Mouse (Mus musculus): ENCODE measurements around the gene BC049352. TPM values are rescaled to one million over a fixed set of nuclear protein-coding genes. Genes with fewer than 3 reads are reported as not detected.

Gene BC049352
- total and polyA plus RNA-seq, 3 experiments: not detected

DNA sequence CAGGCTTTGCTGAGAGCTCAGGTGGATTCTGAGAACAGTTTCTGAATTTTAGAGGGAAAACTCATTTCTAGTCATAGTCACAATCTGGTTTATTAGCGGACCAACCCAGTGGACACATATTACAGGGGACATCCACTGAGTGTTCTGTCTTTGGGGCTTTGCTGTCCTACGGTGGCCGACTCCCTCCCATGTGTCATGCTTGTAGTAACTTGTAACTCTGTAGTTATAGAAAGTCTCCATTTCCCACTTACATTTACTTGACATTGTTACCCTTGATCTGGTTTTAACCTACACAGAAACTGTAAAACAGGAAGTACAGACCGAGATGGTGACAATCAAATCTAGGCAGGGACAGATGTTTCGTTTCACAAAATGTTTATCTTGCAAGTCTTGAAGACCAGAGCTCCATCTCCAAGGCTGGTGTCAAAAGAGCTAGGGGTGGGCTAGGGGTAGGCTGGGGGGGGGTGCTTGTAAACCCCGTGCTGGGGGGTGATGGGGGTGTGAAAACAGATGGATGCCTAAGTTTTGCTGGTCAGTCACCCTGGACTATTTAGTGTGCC, 53.9 kb downstream of the BC049352 start:
- H3K9me3 ChIP-seq (replicated peaks; ENCODE audit: insufficient read depth, low read length): no peaks in the 10 kb centered on the region
- DNase-seq (ENCODE audit: low read depth, low spot score): peak; percentile 77
- TF ChIP-seq EP300 (IDR thresholded peaks at IDR 0.05; ENCODE audit: low read depth in 1 of 2, low read length in 2 of 2): peak; percentile 57 to 64; a peak in 3 of 4 replicates
- peak; percentile 50; the same call in 1 of the 2 replicates for TF ChIP-seq GATA1 (IDR thresholded peaks at IDR 0.05; ENCODE audit: low read depth, low read length)
- peak; percentile 36; the same call in 1 of the 2 replicates for TF ChIP-seq ETS1 (IDR thresholded peaks at IDR 0.05; ENCODE audit: low read depth, low read length)
- TF ChIP-seq RCOR1 (IDR thresholded peaks at IDR 0.05; ENCODE audit: low read depth, low read length): peak; percentile 50
- no peak for TF ChIP-seq E2F4 (IDR thresholded peaks at IDR 0.05; ENCODE audit: borderline replicate concordance, low read depth, low read length)
- no peak for TF ChIP-seq NRF1 (IDR thresholded peaks at IDR 0.05; ENCODE audit: insufficient read depth, low read depth, low read length, poor library complexity, severe bottlenecking)
- peak; percentile 57 for TF ChIP-seq TAL1 (IDR thresholded peaks at IDR 0.05; ENCODE audit: low read length)
- TF ChIP-seq TCF12 (IDR thresholded peaks at IDR 0.05; ENCODE audit: low read depth, low read length): peak; percentile 54; the same call in 1 of the 2 replicates
- TF ChIP-seq MYB (IDR thresholded peaks at IDR 0.05; ENCODE audit: low read depth, low read length): no peak
- TF ChIP-seq POLR2AphosphoS2 (IDR thresholded peaks at IDR 0.05; ENCODE audit: low read length): no peak
- H3K9ac ChIP-seq (ENCODE audit: control insufficient read depth, low read depth, low read length, poor library complexity, severe bottlenecking): no peak overlapping the region; the same call in 1 of the 2 replicates
- H3K27ac ChIP-seq (ENCODE audit: control insufficient read depth, low read depth, low read length): no peak overlapping the region
- no peaks in the 10 kb centered on the region for H3K79me2 ChIP-seq (ENCODE audit: control insufficient read depth, insufficient read depth, low read length, poor library complexity)
- H3K4me1 ChIP-seq (ENCODE audit: control insufficient read depth in 1 of 2, insufficient read depth in 2 of 2, low read length in 2 of 2): peaks cover 10 to 16% of the 10 kb centered on the region in 2 experiments
- H3K4me3 ChIP-seq (ENCODE audit: control insufficient read depth in 1 of 2, insufficient read depth in 1 of 2, low read depth in 2 of 2, low read length in 2 of 2): no peak overlapping the region
- H3K27me3 ChIP-seq (ENCODE audit: control insufficient read depth in 1 of 2, insufficient read depth in 2 of 2, low read length in 2 of 2): peaks cover 4% of the 10 kb centered on the region in 2 experiments; a peak in 3 of 4 replicates
- peaks cover 0 to 9% of the 10 kb centered on the region in 2 experiments; a peak in 2 of 4 replicates for H3K36me3 ChIP-seq (ENCODE audit: control insufficient read depth in 1 of 2, insufficient read depth in 2 of 2, low read length in 2 of 2)

GRCm38 (mm10) chr9:45236744-45237143, 54.9 kb downstream of the BC049352 start:
- Histone ChIP-seq H3K4me1 (ENCODE audit: control insufficient read depth in 1 of 2, insufficient read depth in 2 of 2, low read length in 2 of 2) (peaks cover 10 to 12% of the 10 kb centered on the region in 2 experiments), H3K4me3 (ENCODE audit: control insufficient read depth in 1 of 2, insufficient read depth in 1 of 2, low read depth in 2 of 2, low read length in 2 of 2) (no peak overlapping the region), H3K27me3 (ENCODE audit: control insufficient read depth in 1 of 2, insufficient read depth in 2 of 2, low read length in 2 of 2) (peaks cover 4% of the 10 kb centered on the region in 2 experiments; a peak in 3 of 4 replicates), H3K36me3 (ENCODE audit: control insufficient read depth in 1 of 2, insufficient read depth in 2 of 2, low read length in 2 of 2) (peaks cover 0 to 9% of the 10 kb centered on the region in 2 experiments; a peak in 2 of 4 replicates), H3K9me3 (replicated peaks; ENCODE audit: insufficient read depth, low read length) (no peaks in the 10 kb centered on the region), H3K9ac (ENCODE audit: control insufficient read depth, low read depth, low read length, poor library complexity, severe bottlenecking) (no peak overlapping the region), H3K27ac (ENCODE audit: control insufficient read depth, low read depth, low read length) (no peak overlapping the region), H3K79me2 (ENCODE audit: control insufficient read depth, insufficient read depth, low read length, poor library complexity) (no peaks in the 10 kb centered on the region)
- no peak for TF ChIP-seq ZC3H11A (IDR thresholded peaks at IDR 0.05; ENCODE audit: low read depth, low read length)
- TF ChIP-seq NRF1 (IDR thresholded peaks at IDR 0.05; ENCODE audit: insufficient read depth, low read depth, low read length, poor library complexity, severe bottlenecking): no peak
- TF ChIP-seq MYB (IDR thresholded peaks at IDR 0.05; ENCODE audit: low read depth, low read length): no peak
- DNase-seq (ENCODE audit: low read depth, low spot score): no peak

- Histone ChIP-seq H3K9ac (ENCODE audit: control insufficient read depth, low read depth, low read length, poor library complexity, severe bottlenecking) (no peak overlapping the region), H3K79me2 (ENCODE audit: control insufficient read depth, insufficient read depth, low read length, poor library complexity) (no peaks in the 10 kb centered on the region), H3K36me3 (ENCODE audit: control insufficient read depth in 1 of 2, insufficient read depth in 2 of 2, low read length in 2 of 2) (no peaks in the 10 kb centered on the region), H3K9me3 (replicated peaks; ENCODE audit: insufficient read depth, low read length) (no peaks in the 10 kb centered on the region), H3K4me1 (ENCODE audit: control insufficient read depth in 1 of 2, insufficient read depth in 2 of 2, low read length in 2 of 2) (no peaks in the 10 kb centered on the region; a peak in 1 of 4 replicates), H3K27me3 (ENCODE audit: control insufficient read depth in 1 of 2, insufficient read depth in 2 of 2, low read length in 2 of 2) (peaks cover 4% of the 10 kb centered on the region in 2 experiments; a peak in 3 of 4 replicates), H3K4me3 (ENCODE audit: control insufficient read depth in 1 of 2, insufficient read depth in 1 of 2, low read depth in 2 of 2, low read length in 2 of 2) (no peak overlapping the region), H3K27ac (ENCODE audit: control insufficient read depth, low read depth, low read length) (no peak overlapping the region)
- no peak for DNase-seq (ENCODE audit: low read depth, low spot score)
- TF ChIP-seq BHLHE40 (IDR thresholded peaks at IDR 0.05; ENCODE audit: borderline replicate concordance, low read depth, low read length) (no peak), ELF1 (IDR thresholded peaks at IDR 0.05; ENCODE audit: low read depth, low read length) (no peak), RAD21 (IDR thresholded peaks at IDR 0.05; ENCODE audit: low read depth, low read length) (no peak), CHD1 (IDR thresholded peaks at IDR 0.05; ENCODE audit: low read depth, low read length) (no peak), MYC (IDR thresholded peaks at IDR 0.05; ENCODE audit: low read depth, low read length) (no peak), POLR2AphosphoS2 (IDR thresholded peaks at IDR 0.05; ENCODE audit: low read length) (no peak), USF2 (IDR thresholded peaks at IDR 0.05; ENCODE audit: borderline replicate concordance in 1 of 2, insufficient read depth in 1 of 2, low read depth in 1 of 2, low read length in 2 of 2) (no peak), MAZ (IDR thresholded peaks at IDR 0.05; ENCODE audit: low read depth, low read length) (no peak), RCOR1 (IDR thresholded peaks at IDR 0.05; ENCODE audit: low read depth, low read length) (no peak), CHD2 (IDR thresholded peaks at IDR 0.05; ENCODE audit: low read length) (no peak), ZMIZ1 (IDR thresholded peaks at IDR 0.05; ENCODE audit: low read depth, low read length) (no peak), MXI1 (IDR thresholded peaks at IDR 0.05; ENCODE audit: low read depth, low read length) (no peak), TAL1 (IDR thresholded peaks at IDR 0.05; ENCODE audit: low read length) (no peak), MAX (IDR thresholded peaks at IDR 0.05; ENCODE audit: low read length) (no peak), MAFK (IDR thresholded peaks at IDR 0.05; ENCODE audit: borderline replicate concordance, low read depth, low read length) (no peak), UBTF (IDR thresholded peaks at IDR 0.05; ENCODE audit: borderline replicate concordance, insufficient read depth, low read depth, low read length) (no peak)
These were observed 59.6 kb downstream of the BC049352 start for GRCm38 (mm10) chr9:45241397-45241796.
